Mouse (Mus musculus): ENCODE results near the gene Tspo2. TPM values are rescaled to one million over a fixed set of nuclear protein-coding genes. Genes with fewer than 3 reads are reported as not detected.

The Tspo2 gene
- polyA plus RNA-seq, 2 experiments from 2014 or later: not detected

GRCm38 (mm10) chr17:48450666-48451352 is 513 bp downstream of the Tspo2 start:
- no peak for ATAC-seq

GRCm38 (mm10) chr17:48447675-48448074 is 3.6 kb downstream of the Tspo2 start:
- ATAC-seq: no peak

- no peak for ATAC-seq
Observed at GRCm38 (mm10) chr17:48443542-48444145, 7.7 kb downstream of the Tspo2 start.

GRCm38 (mm10) chr17:48442745-48443457 is 8.4 kb downstream of the Tspo2 start:
- ATAC-seq: no peak

- ATAC-seq: no peak
Observed at GRCm38 (mm10) chr17:48437421-48437911, 13.9 kb downstream of the Tspo2 start.

- ATAC-seq: no peak
Observed at GRCm38 (mm10) chr17:48436487-48436886, 14.8 kb downstream of the Tspo2 start.

GRCm38 (mm10) chr17:48434479-48434878 is 16.8 kb downstream of the Tspo2 start:
- ATAC-seq: no peak

- no peak for ATAC-seq
Observed at GRCm38 (mm10) chr17:48433689-48434330, 17.5 kb downstream of the Tspo2 start.

GRCm38 (mm10) chr17:48433006-48433655 is 18.2 kb downstream of the Tspo2 start:
- ATAC-seq: no peak

- ATAC-seq: no peak
Observed at GRCm38 (mm10) chr17:48432158-48432980, 19.0 kb downstream of the Tspo2 start, which contains the start of gene Apobec2. Gene Apobec2 (minus strand): TSS chr17:48432930.

GRCm38 (mm10) chr17:48431054-48431453 is 20.3 kb downstream of the Tspo2 start:
- ATAC-seq: no peak

GRCm38 (mm10) chr17:48430394-48430793 is 20.9 kb downstream of the Tspo2 start:
- no peak for ATAC-seq

GRCm38 (mm10) chr17:48427852-48428530 is 23.3 kb downstream of the Tspo2 start:
- ATAC-seq: peak; percentile 60

- peak; percentile 40 for ATAC-seq
Observed at GRCm38 (mm10) chr17:48426991-48427750, 24.2 kb downstream of the Tspo2 start.

GRCm38 (mm10) chr17:48425823-48426612 is 25.3 kb downstream of the Tspo2 start:
- peak; percentile 35 for ATAC-seq

GRCm38 (mm10) chr17:48424237-48424636 is 27.1 kb downstream of the Tspo2 start:
- no peak for ATAC-seq

GRCm38 (mm10) chr17:48419571-48419970 is 31.8 kb downstream of the Tspo2 start:
- no peak for ATAC-seq

GRCm38 (mm10) chr17:48418781-48419180 is 32.5 kb downstream of the Tspo2 start:
- ATAC-seq: no peak

- no peak for ATAC-seq
Observed at GRCm38 (mm10) chr17:48418174-48418573, 33.1 kb downstream of the Tspo2 start.

Data from CD4-positive, CD25-positive, alpha-beta regulatory T cell, adult 4 months (primary cell).